Mouse (Mus musculus): ENCODE results near the gene Cast. TPM values are rescaled to one million over a fixed set of nuclear protein-coding genes. Genes with fewer than 3 reads are reported as not detected.

Cast gene
- 22.3 and 24.4 TPM in 2 replicates for polyA plus RNA-seq (2014; fragmentation: Nextera tagmentation; extraction: Ambion mirVana)

- Histone ChIP-seq H3K4me1 (ENCODE audit: control insufficient read depth, insufficient read depth, low read length) (no peaks in the 10 kb centered on the region), H3K36me3 (replicated peaks; ENCODE audit: control insufficient read depth, insufficient read depth, low read depth, low read length) (no peaks in the 10 kb centered on the region), H3K27ac (replicated peaks; ENCODE audit: low read depth, low read length) (peak within 1 kb of the TSS; percentile 8; the same call in 1 of the 2 replicates), H3K27me3 (ENCODE audit: control insufficient read depth, insufficient read depth, low read length) (no peaks in the 10 kb centered on the region), H3K4me2 (ENCODE audit: low read depth, low read length) (peak within 1 kb of the TSS; percentile 94), H3K9me3 (replicated peaks; ENCODE audit: control insufficient read depth, low read length) (no peaks in the 10 kb centered on the region), H3K4me3 (ENCODE audit: low read depth, low read length) (peak within 1 kb of the TSS; percentile 72), H3K9ac (replicated peaks; ENCODE audit: low read length) (peak within 1 kb of the TSS; percentile 67)
- ATAC-seq (replicated peaks; ENCODE audit: insufficient number of reproducible peaks, low FRiP score, low TSS enrichment, low read depth) (peak; percentile 95), DNase-seq (ENCODE audit: low spot score) (peak; percentile 70)
- WGBS = 2% methylated on average over 36 of the region's 36 CpGs
Measured at GRCm38 (mm10) chr13:74808152-74808929, at the start of gene Cast. Gene Cast, minus strand, starts transcription at chr13:74808810.

GRCm38 (mm10) chr13:74854338-74855047, 45.9 kb upstream of the Cast start:
- WGBS = 10% methylated on average over 3 of the region's 3 CpGs
- DNase-seq (ENCODE audit: low spot score) (peak; percentile 79), ATAC-seq (replicated peaks; ENCODE audit: insufficient number of reproducible peaks, low FRiP score, low TSS enrichment, low read depth) (peak; percentile 70; the same call in 1 of the 2 replicates)
- no peak overlapping the region for H3K27ac ChIP-seq (replicated peaks; ENCODE audit: low read depth, low read length)
- no peak overlapping the region for H3K4me2 ChIP-seq (ENCODE audit: low read depth, low read length)
- H3K4me1 ChIP-seq (ENCODE audit: control insufficient read depth, insufficient read depth, low read length) = no peaks in the 10 kb centered on the region
- no peaks in the 10 kb centered on the region for H3K27me3 ChIP-seq (ENCODE audit: control insufficient read depth, insufficient read depth, low read length)
- no peak overlapping the region for H3K4me3 ChIP-seq (ENCODE audit: low read depth, low read length)
- no peak overlapping the region for H3K9ac ChIP-seq (replicated peaks; ENCODE audit: low read length)
- no peaks in the 10 kb centered on the region for H3K36me3 ChIP-seq (replicated peaks; ENCODE audit: control insufficient read depth, insufficient read depth, low read depth, low read length)
- H3K9me3 ChIP-seq (replicated peaks; ENCODE audit: control insufficient read depth, low read length) = no peaks in the 10 kb centered on the region

- Histone ChIP-seq H3K36me3 (replicated peaks; ENCODE audit: control insufficient read depth, insufficient read depth, low read depth, low read length) (no peaks in the 10 kb centered on the region), H3K27ac (replicated peaks; ENCODE audit: low read depth, low read length) (no peak overlapping the region), H3K4me1 (ENCODE audit: control insufficient read depth, insufficient read depth, low read length) (no peaks in the 10 kb centered on the region), H3K9me3 (replicated peaks; ENCODE audit: control insufficient read depth, low read length) (no peaks in the 10 kb centered on the region), H3K4me2 (ENCODE audit: low read depth, low read length) (no peak overlapping the region), H3K4me3 (ENCODE audit: low read depth, low read length) (no peak overlapping the region), H3K9ac (replicated peaks; ENCODE audit: low read length) (no peak overlapping the region), H3K27me3 (ENCODE audit: control insufficient read depth, insufficient read depth, low read length) (no peaks in the 10 kb centered on the region)
- DNase-seq (ENCODE audit: low spot score) (no peak), ATAC-seq (replicated peaks; ENCODE audit: insufficient number of reproducible peaks, low FRiP score, low TSS enrichment, low read depth) (no peak)
- WGBS = 91% methylated on average over 2 of the region's 2 CpGs
Measured at GRCm38 (mm10) chr13:74850823-74851222, 42.2 kb upstream of the Cast start.

- ATAC-seq (replicated peaks; ENCODE audit: insufficient number of reproducible peaks, low FRiP score, low TSS enrichment, low read depth) (no peak), DNase-seq (ENCODE audit: low spot score) (no peak)
- Histone ChIP-seq H3K36me3 (replicated peaks; ENCODE audit: control insufficient read depth, insufficient read depth, low read depth, low read length) (no peaks in the 10 kb centered on the region), H3K9ac (replicated peaks; ENCODE audit: low read length) (no peak overlapping the region), H3K27ac (replicated peaks; ENCODE audit: low read depth, low read length) (no peak overlapping the region), H3K9me3 (replicated peaks; ENCODE audit: control insufficient read depth, low read length) (no peaks in the 10 kb centered on the region), H3K4me3 (ENCODE audit: low read depth, low read length) (no peak overlapping the region), H3K4me1 (ENCODE audit: control insufficient read depth, insufficient read depth, low read length) (no peaks in the 10 kb centered on the region), H3K4me2 (ENCODE audit: low read depth, low read length) (no peak overlapping the region), H3K27me3 (ENCODE audit: control insufficient read depth, insufficient read depth, low read length) (no peaks in the 10 kb centered on the region)
- 69% methylated on average over 1 of the region's 1 CpGs for WGBS
Measured at GRCm38 (mm10) chr13:74845886-74846285, 37.3 kb upstream of the Cast start.

GRCm38 (mm10) chr13:74834543-74834942, 25.9 kb upstream of the Cast start:
- ATAC-seq (replicated peaks; ENCODE audit: insufficient number of reproducible peaks, low FRiP score, low TSS enrichment, low read depth) (no peak), DNase-seq (ENCODE audit: low spot score) (no peak)
- Histone ChIP-seq H3K4me1 (ENCODE audit: control insufficient read depth, insufficient read depth, low read length) (no peaks in the 10 kb centered on the region), H3K4me2 (ENCODE audit: low read depth, low read length) (no peak overlapping the region), H3K27ac (replicated peaks; ENCODE audit: low read depth, low read length) (no peak overlapping the region), H3K27me3 (ENCODE audit: control insufficient read depth, insufficient read depth, low read length) (no peaks in the 10 kb centered on the region), H3K9me3 (replicated peaks; ENCODE audit: control insufficient read depth, low read length) (no peaks in the 10 kb centered on the region), H3K4me3 (ENCODE audit: low read depth, low read length) (no peak overlapping the region), H3K36me3 (replicated peaks; ENCODE audit: control insufficient read depth, insufficient read depth, low read depth, low read length) (no peaks in the 10 kb centered on the region), H3K9ac (replicated peaks; ENCODE audit: low read length) (no peak overlapping the region)
- 98% methylated on average over 1 of the region's 1 CpGs for WGBS

GRCm38 (mm10) chr13:74822095-74822494, 13.5 kb upstream of the Cast start:
- no peak for DNase-seq (ENCODE audit: low spot score)
- 84% methylated on average over 3 of the region's 3 CpGs for WGBS
- no peaks in the 10 kb centered on the region for H3K9me3 ChIP-seq (replicated peaks; ENCODE audit: control insufficient read depth, low read length)
- no peak overlapping the region for H3K27ac ChIP-seq (replicated peaks; ENCODE audit: low read depth, low read length)
- H3K4me1 ChIP-seq (ENCODE audit: control insufficient read depth, insufficient read depth, low read length) = no peaks in the 10 kb centered on the region
- ATAC-seq (replicated peaks; ENCODE audit: insufficient number of reproducible peaks, low FRiP score, low TSS enrichment, low read depth) = no peak
- H3K9ac ChIP-seq (replicated peaks; ENCODE audit: low read length) = no peak overlapping the region
- H3K36me3 ChIP-seq (replicated peaks; ENCODE audit: control insufficient read depth, insufficient read depth, low read depth, low read length) = no peaks in the 10 kb centered on the region
- H3K4me3 ChIP-seq (ENCODE audit: low read depth, low read length) = no peak overlapping the region
- no peaks in the 10 kb centered on the region for H3K27me3 ChIP-seq (ENCODE audit: control insufficient read depth, insufficient read depth, low read length)
- H3K4me2 ChIP-seq (ENCODE audit: low read depth, low read length) = no peak overlapping the region

- 80% methylated on average over 1 of the region's 1 CpGs for WGBS
- Histone ChIP-seq H3K27me3 (ENCODE audit: control insufficient read depth, insufficient read depth, low read length) (no peaks in the 10 kb centered on the region), H3K4me1 (ENCODE audit: control insufficient read depth, insufficient read depth, low read length) (no peaks in the 10 kb centered on the region), H3K4me3 (ENCODE audit: low read depth, low read length) (no peak overlapping the region), H3K9me3 (replicated peaks; ENCODE audit: control insufficient read depth, low read length) (no peaks in the 10 kb centered on the region), H3K36me3 (replicated peaks; ENCODE audit: control insufficient read depth, insufficient read depth, low read depth, low read length) (no peaks in the 10 kb centered on the region), H3K4me2 (ENCODE audit: low read depth, low read length) (no peak overlapping the region), H3K9ac (replicated peaks; ENCODE audit: low read length) (no peak overlapping the region), H3K27ac (replicated peaks; ENCODE audit: low read depth, low read length) (no peak overlapping the region)
- DNase-seq (ENCODE audit: low spot score) = no peak
- no peak for ATAC-seq (replicated peaks; ENCODE audit: insufficient number of reproducible peaks, low FRiP score, low TSS enrichment, low read depth)
Measured at GRCm38 (mm10) chr13:74815753-74816152, 7.1 kb upstream of the Cast start.

Data from embryonic facial prominence, embryonic 11.5 days (tissue).